Mouse (Mus musculus) adrenal gland, adult 2 months (tissue): Measurements from ENCODE around the gene Bud23. TPM values are rescaled to one million over a fixed set of nuclear protein-coding genes. Genes with fewer than 3 reads are reported as not detected.
"Not testable (repeated sequence)": the region's sequence is repeated elsewhere in the genome, so short reads cannot be mapped to it uniquely, and the experiment has no call there.

ENCODE experiments used
- DNase-seq: peaks from one replicate; pipeline ENCODE4 v3.0.0; 2021
- long read RNA-seq: library from polyadenylated mRNA; stranded (forward); transcript quantifications from one replicate; pipeline ENCODE4 v2.0.0, GENCODE M21; 2021
- polyA plus RNA-seq: library from polyadenylated mRNA; depleted of rRNA; stranded (reverse); fragments of >200 nt; gene quantifications from 2 replicates; pipeline ENCODE4 v1.2.3, GENCODE M21; 2012; rRNA removed
- total RNA-seq, 2 experiments: library from RNA; stranded (reverse); gene quantifications; 2 replicates each; pipeline ENCODE4 v1.2.3; 2021

The Bud23 gene
- total RNA-seq: 10 to 100 TPM; 46.3 to 62.4 TPM
- 62.8 and 65.6 TPM in 2 replicates for polyA plus RNA-seq
- long read RNA-seq, partial matches to known transcripts: 43 of 49 reads
- long read RNA-seq, other reads (novel, unspliced or antisense): 6 of 49 reads

DNA sequence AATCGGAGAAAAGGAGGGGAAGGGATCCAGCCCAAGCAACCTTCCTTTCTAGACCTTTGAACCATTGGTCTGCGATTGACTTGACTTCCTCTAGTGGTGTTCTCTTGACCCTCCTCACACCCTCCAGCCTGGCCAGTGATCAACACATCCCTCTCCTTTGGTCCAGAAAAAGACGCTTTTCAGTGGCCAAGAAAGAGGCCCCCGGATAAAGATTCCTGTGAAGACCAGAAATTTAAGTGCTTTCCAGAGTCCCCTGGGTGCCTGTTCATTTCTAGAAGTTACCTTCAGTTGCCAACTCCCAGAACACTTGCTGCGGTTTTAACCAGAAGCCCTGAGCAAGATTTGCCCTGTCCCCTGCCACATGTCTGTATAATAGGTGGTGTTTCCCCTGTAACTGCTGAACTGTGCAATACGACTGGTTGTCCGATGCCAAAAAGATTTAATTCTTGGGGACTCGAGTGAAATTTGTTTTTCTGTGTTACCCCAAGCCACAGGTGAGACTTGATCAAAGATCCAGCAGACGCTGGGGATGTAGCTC is at the start of gene Bud23:
Bud23 (minus strand) TSS at position 51 of the 538 bp plus-strand sequence.
- DNase-seq: not testable (repeated sequence)

DNA sequence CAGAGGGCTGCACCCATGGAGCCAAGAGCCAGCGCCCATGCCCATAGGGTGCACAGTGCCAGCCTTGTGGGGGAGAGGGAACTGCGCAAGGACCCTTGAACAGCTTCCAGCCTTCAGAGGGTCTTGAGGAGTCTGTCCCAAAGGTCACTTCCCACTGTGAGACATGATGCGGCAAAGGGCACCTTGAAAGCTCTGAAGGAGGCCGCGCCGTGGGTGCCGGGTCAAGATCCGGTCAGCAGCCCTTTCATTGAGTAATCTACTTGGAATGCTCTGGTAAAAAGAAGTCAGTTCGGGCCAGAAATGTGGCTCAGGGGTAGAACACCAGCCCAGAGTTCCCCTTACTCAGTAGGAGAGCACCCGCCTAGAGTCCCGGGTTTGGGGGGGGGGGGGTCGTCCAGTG is 49.0 kb upstream of the Bud23 start:
- DNase-seq: no peak

DNA sequence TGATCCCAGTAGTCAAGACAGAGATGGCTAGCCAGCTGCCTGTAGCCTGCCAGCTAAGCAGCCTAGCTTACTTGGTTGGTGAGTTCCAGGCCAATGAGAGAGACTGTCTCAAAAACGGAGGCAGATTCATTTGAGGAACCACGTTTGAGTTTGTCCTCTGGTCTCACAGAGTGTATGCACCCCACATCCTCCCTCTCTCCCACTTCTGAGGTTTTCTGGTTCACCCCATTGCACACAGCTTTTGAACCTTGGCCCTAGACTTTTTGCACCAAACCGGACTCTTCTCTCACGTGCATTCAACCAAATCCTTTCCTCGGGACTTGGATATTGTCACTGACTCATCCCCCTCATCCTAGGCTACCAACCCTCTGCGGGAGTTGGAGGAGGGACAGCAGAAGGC is 45.2 kb upstream of the Bud23 start:
- no peak for DNase-seq

DNA sequence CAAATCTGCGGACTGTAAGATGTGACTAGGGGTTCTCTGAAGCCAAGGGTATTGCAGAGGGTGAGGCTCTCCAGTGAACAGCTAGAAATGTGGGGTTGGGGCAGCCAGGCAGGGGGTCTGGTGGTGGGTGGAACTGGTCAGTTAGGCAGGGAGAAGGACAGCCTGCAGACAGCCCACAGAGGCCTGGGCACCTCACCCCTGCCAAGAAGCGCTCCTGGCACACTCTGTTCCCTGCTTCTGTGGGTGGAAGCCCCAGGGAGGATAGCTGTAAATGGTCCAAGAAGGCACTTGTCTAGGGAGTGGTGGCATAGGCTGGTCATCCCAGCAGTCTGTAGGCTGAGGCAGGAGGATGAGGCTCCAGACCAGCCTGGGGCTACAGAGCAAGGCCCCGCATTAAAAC is 44.7 kb upstream of the Bud23 start:
- peak; percentile 42 for DNase-seq

DNA sequence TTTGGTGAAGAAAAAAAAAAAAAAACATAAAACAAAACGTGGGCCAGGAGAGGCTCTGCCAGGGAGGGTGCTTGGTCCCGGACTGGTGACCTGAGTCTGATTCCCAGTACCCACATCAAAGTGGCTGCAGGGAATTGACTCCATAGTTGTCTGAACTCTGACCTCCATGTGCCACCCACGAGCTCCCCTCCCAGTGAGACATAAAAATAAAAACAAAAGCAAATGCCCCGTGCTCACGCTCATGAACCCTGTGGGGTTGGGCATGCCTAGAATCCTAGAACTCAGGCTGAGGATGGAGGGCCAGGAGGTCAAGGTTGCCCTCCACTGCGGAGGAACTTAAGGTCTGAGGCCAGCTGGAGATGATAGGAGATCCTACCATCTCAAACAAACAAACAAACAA is 44.3 kb upstream of the Bud23 start:
- DNase-seq: peak; percentile 38

DNA sequence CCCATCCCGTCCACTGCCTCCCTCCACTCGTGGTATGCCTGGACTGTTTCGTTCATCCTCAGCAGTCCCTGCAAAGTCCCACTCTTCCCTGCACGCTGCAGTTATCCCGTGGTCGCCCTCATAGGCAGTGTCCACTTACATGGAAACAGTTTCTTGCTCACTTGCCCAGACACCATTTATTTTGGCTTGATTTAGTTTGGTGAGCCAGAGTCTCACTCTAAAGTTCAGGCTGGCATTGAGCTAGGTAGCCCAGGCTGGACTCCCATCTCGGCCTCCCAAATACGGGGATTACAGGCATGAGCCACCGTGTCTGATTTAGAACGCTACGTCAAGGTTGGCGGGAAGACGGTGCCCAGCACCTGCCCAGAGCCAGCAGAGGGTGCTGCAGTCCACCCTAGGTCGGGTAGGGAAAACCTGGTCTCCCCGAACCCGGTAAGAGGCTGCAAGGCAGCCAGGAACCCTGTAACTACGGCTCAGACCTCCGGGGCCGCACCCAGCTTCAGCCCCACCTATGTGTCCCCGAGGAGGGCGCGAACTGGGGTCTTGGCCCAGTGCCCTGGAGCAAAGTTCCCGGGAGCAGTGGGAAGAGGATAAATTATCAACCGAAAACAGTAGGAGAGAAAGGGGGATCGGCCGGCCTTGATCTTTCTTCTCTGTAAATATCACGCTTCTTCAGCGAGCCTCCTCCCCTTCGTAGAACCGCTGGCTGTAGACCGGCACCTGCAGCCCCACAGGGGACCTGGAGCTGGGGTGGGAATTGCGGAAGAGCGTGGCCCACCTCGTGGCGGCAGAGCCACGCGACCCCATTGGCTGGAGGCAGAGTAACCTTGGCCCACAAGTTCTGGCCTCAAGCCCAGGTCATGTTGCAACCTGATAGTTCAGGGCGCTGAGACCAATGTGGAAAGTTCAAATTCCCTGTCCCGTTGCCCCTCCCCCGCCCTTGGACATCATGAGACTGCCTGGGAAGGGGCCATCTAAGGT is 43.1 kb upstream of the Bud23 start:
- peak; percentile 91 for DNase-seq

DNA sequence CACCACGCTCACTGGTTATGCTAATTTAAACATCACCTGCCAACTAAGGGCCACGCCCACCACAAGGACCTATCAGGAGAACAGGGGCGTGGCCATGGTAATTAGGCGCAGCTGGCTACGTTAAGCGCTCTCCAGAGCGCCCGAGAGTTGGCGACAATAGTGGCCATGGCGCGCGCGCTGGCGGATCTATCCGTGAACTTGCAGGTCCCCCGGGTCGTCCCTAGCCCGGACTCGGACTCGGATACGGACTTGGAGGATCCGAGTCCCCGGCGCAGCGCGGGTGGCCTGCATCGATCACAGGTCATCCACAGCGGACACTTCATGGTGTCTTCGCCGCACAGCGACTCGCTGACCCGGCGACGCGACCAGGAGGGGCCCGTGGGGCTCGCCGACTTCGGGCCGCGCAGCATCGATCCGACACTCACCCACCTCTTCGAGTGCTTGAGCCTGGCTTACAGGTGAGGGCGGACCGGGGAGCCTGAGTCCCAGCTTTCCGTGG is 42.0 kb upstream of the Bud23 start:
- DNase-seq: peak; percentile 93

DNA sequence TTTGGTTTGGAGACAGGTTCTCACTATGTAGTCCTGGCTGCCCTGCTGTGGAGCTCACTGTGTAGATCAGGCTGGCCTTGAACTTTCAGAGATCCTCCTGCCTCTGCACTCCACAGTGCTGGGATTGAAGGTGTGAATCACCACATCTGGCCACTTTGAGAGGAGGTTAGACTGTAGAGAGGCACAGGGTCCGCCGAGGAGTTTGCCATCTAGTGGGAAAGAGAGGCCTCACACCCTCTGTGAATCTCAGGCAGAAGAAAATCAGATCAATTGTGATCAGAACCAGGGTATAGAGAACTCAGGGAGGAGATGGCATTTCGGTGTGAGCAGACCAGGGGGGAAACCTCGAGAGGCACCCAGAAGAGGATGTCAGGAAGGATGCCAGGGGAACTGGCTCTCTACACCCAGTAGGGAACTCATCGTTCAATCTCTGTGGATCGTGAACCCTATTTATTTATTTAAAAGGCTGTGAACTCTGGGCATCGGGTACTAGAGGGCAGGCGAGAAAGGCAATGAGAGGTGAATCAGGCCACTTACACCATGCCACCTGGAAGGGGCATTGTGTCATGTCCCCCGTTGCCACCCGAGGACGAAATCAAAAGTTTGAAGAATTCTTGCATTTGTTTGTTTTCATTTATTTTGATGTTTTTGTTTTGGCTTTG is 39.4 kb upstream of the Bud23 start:
- no peak for DNase-seq

DNA sequence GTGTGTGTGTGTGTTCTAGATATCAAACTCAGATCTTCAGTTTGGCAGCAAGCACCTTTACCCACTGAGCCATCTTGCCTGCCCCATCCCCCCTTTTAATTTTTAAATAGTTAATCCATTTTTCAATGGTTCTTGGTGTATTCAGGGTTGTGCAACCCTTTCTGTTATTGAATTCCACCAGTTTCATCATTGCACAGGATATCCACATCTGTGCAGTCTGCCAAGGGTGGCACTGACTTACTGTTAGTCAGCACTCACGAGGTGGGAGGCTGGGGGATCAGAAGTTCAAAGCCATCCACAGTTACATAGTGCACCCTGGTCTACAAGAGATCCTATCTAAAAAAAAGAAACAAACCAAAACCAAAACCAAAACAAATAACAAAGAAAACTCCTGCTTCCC is 36.2 kb upstream of the Bud23 start:
- DNase-seq: no peak

DNA sequence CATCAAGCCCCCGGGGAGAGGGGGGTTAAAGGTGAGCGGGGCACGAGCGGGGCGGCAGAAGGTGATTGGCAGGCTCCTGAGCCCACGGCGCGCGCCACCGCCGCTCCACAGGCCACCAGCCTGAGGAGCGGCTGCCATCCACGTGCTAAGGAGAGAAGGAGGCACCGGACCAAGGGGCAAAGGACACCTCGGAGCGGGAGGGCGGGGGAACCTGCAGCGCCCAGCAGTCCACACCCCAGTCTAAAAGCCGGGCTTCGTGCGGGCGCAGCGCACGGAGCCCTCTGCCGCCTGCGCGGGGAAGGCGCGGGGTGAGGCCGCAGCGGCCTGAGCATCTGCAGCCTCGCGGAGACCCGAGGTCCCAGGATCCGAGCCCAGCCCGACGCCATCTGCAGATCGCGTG is 24.9 kb upstream of the Bud23 start, which contains the start of gene Mlxipl:
Mlxipl (plus strand) TSS at position 238 of the 400 bp plus-strand sequence.
- peak; percentile 29 for DNase-seq

DNA sequence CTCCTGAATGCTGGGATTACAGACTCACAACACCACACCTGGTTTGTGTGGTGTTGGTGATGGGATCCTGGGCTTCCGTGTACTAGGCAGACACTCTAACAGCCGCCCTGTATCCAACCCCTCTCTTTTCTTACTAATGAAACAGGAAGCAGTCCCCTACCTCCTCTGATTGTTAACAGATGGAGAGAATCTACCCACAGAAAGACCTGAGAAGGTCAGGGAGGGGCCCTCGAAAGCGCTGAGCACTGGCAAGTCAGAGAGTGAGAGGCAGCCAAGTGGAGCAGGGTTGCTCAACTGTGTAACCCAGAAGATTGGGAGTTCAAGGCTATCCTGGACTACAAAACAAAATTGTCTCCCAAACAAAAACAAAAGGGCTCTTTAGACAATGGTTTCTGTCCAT is 22.1 kb upstream of the Bud23 start:
- no peak for DNase-seq

DNA sequence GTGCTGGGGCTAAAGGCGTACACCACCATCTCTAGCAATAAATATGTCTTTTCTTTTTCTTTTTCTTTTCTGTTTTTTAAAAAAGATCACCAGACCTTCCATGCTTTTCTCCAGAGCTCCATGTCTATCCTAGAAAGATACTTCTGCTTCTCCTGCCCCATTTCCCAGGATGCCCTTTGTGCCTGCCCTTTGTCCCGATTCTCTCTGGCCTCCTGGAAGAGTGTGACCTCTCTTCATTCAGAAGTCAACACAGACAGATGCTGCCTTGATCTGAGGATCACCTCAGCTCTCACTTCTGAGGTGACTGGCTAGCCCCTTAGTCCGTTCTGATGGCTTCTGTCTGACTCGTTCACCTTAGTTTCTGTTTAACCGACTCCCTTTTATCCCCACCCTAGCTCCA is 15.8 kb upstream of the Bud23 start:
- DNase-seq: no peak

DNA sequence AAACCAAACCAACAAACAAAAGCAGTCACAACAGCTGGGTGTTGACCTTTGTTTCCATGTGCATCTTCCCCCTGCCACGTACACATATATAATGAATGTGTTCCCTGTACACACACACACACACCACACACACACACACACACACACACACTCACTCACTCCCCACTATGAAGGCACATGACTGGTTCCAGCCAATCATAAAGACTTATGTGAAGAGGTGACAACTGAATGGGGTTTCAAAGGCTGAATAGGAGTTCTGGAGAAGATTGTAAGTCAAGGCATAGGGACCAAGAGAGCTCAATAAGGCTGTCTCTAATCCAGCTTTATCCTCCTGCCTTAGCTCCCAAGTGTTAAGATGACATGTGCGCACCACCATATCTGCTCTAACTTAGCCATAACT is 14.8 kb upstream of the Bud23 start:
- DNase-seq: no peak

DNA sequence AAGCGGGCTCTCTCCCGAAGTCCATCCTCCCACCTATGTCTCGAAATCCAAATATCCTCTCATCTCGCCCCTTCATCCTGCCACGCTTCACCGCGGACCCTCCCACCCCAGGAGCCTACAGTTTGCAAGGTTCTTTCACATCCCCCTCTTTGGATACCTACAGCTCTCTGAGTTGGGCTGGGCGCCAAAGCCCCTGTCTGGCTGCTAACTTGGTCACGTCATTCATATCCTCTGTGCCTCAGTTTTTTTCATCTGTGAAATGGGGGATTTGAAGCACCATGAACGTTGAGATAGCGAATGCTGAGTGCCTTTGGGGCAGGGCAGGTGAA is 13.7 kb upstream of the Bud23 start:
- DNase-seq: no peak

DNA sequence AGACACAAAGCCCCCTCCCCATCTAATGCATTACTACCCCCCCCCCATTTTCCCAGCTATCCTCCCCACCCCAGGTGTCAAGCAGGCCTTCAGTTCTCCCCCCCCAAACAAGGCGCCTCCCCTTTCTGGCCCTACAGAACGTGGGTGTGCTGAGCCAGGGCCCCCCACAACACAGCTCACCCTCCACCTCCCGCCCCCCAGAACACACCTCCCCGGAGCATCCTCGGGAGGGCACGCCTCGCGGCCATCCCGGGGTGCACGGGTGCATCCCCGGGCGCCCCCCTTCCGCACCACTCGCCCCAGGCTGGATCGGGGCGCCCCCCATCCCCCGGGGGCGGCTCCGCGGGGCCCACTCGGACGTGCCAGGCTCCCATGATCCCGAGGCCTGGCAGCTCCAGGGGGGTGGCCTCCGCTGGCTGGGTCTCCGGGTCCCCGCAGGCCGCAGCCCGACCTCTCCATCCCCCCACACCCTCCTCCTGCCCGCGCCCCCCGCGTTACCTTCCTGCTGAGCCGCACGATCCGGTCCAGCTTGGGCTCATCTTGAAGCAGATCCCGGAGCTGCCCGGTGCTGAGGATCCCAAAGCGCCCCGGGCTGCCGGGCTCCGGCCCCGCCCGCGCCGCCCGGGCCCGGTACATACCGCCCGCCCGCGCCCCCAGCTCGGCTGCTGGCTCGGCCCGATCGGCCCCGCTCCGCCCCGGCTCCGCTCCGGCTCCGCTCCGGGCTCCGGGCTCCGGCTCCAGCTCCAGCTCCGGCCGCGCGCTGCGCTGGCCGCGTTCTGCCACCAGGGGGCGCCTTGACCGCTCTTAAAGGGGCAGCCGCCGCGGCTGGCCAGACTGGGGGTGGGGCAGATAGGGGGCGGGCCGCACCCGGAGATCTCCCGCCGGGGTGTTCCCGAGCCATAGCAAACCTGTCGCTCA is 13.1 kb upstream of the Bud23 start, which contains the start of gene Vps37d:
Vps37d (minus strand) TSS at position 703 of the 918 bp plus-strand sequence.
- peak; percentile 94 for DNase-seq

DNA sequence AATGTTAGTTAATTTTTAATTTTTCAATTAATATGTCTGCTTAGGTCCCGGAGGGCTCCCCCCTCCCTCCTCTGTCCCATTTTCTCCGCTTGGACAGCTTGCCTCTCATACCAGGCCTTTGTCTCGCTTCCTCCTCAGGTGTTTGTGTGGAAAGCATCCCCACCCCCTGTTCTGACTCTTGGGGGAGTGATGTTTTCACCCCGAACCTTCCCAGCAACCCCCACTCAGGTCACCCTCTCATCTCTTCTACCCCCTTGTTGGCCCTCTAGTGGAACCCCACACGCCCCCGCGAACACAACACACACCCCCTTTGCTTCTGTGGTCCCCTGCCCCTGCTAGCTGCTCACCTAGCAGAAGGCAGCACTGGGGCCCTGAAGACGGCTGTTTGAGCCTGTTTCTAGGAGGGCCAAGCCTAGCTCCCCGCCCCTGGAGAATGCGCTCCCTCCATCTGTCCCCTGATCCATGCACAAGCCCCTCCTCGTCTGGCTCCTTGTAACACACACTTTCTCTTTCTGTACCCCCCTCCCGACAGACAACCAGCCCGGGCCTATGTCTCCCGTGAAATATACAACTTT is 12.3 kb upstream of the Bud23 start:
- DNase-seq: no peak

DNA sequence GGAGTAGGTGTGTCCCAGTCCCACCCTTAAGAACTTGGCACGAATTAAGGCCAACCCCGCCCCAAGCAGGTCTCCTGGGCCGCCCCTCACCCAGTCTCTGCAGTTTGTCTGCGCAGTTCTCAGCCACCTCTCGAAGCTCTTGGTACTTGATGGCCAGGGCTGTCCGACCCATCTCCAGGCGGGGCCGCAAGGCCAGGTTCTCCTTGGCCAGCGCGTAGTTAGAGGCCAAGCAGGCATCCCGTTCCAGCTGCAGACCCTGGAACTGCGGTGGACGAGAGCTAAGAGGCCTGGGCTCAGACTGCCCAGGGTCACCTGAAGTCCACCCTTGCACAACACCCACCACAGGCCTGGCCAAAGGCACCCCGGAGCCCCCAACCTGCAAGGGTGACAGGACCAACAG is 11.6 kb upstream of the Bud23 start:
- DNase-seq: no peak

DNA sequence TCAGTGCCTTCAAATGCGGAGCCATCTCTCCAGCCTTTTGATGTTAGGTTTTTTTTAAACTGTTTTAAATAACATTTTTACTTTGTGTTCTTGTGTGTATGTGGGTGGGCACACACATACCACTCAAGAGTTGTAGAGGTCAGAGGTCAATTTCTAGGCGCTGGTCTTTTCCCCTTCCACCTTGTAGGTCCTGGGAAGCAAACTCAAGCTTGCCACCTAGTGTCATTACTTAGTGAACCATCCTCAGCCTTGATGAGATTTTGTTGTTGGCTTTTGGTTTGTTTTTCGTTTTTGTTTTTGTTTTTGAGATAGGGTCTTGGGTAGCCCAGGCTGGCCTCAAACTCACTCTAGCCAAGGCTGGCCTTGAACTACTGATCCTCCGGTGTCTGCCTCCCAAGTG is 10.9 kb upstream of the Bud23 start:
- DNase-seq: no peak

DNA sequence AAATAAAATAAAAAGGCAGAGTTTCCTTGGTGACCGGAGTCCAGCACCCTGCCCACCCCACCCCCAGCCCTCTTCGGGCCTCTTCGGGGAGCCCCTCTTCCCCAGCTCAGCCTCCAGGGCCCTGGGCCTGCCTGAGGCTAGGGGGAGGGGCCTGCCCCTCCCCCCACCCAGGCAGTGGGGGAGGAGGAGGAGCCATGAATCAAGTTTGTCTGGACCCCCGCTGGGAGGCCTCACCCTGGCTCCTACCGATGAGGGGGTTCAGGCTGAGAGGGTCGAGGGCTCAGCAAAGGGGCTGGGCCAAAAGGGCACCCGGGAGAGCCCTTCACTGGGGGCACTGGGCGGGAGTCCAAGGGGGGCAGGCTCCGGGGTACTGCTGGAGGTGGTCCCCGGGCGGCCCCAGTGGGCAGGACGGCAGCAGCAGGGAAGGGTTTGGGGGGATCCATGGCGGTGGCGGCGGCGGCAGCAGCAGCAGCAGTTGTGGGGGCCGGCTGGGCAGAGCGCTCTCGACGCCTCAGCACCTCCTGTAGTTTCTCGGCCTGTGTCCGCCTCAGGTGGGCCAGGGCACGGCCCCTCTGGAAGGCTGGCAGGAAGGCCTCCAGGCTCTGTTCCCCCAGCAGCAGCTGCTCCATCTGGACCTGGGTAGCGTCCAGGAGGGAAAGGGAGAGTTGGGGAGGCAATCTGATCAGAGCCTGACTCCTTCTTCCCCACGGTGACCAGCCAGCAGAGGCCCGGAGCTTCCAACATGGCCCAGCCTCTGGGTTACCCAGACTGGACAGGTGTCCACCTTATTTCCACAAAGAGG is 8.8 kb upstream of the Bud23 start:
- no peak for DNase-seq

DNA sequence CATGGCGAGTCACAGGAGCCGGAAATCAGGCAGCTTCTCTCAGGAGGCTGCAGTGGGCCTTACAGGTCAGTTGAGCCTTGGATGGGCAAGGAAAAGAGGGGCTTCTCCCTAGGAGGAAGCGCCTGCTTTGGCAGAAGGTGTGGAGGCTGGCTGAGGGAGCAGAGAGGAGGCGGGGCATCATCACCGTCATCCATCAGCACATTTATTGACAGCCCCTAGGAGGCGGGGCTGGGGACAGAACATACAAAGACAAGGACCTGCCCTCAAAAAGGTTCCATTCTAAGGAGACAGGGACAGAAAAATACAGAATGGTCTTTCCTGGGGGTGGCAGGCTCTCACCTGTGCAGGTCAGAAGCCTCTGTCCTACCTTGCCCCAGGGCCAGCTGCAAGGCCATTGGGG is 8.0 kb upstream of the Bud23 start:
- DNase-seq: no peak
